Mouse (Mus musculus) thymus, adult 2 months (tissue): ENCODE data around the gene Slc35c1. TPM values are rescaled to one million over a fixed set of nuclear protein-coding genes. Genes with fewer than 3 reads are reported as not detected.

Experiments
- DNase-seq: peaks from one replicate; pipeline ENCODE4 v3.0.0; 2021
- H3K27ac ChIP-seq: fragments of 200-500 bp; 2 replicates; pipeline ENCODE4 v1.5.1; 2012; ENCODE audit warnings: low read length, control low read depth; ENCODE audit not compliant: control insufficient read depth, insufficient read depth
- H3K27me3 ChIP-seq: fragments of 200-500 bp; 2 replicates; pipeline ENCODE4 v1.6.1; 2012; ENCODE audit warnings: mild to moderate bottlenecking, low read length, moderate library complexity, mixed read lengths; ENCODE audit not compliant: control insufficient read depth, insufficient read depth
- H3K36me3 ChIP-seq: fragments of 200-500 bp; 2 replicates; pipeline ENCODE4 v1.6.1; 2012; ENCODE audit warnings: mild to moderate bottlenecking, low read length, moderate library complexity; ENCODE audit not compliant: control insufficient read depth, insufficient read depth
- H3K4me1 ChIP-seq: fragments of 200-500 bp; replicated peaks from 2 replicates; pipeline ENCODE4 v1.6.1; 2012; ENCODE audit warnings: low read length; ENCODE audit not compliant: control insufficient read depth, insufficient read depth
- H3K4me3 ChIP-seq: fragments of 200-500 bp; 2 replicates; pipeline ENCODE4 v1.5.1; 2012; ENCODE audit warnings: mild to moderate bottlenecking, low read length, control low read depth, moderate library complexity; ENCODE audit not compliant: control insufficient read depth, insufficient read depth
- CTCF ChIP-seq: fragments of 200-500 bp; IDR thresholded peaks from 2 replicates; pipeline ENCODE4 v1.5.1; 2012; ENCODE audit warnings: mild to moderate bottlenecking, control low read depth, low read length, moderate library complexity, borderline replicate concordance; ENCODE audit not compliant: control insufficient read depth, poor library complexity, insufficient read depth; ENCODE audit errors: extremely low read depth
- POLR2A ChIP-seq: fragments of 200-500 bp; IDR thresholded peaks from 2 replicates; pipeline ENCODE4 v1.6.1; 2012; ENCODE audit warnings: mild to moderate bottlenecking, low read length, control low read depth, moderate library complexity; ENCODE audit not compliant: control insufficient read depth, poor library complexity, insufficient read depth; ENCODE audit errors: extremely low read depth
- WGBS: fragments of 180-500 bp; shearing (Covaris S2); methylation state at CpG from one replicate; pipeline ENCODE4 v1.1.7; 2018; 5-methylcytosine and 5-hydroxymethylcytosine counted together
- polyA plus RNA-seq: library from polyadenylated mRNA; depleted of rRNA; stranded (reverse); fragments of >200 nt; gene quantifications from 2 replicates; pipeline ENCODE4 v1.2.3, GENCODE M21; 2012

Gene Slc35c1
- polyA plus RNA-seq, 1 experiment: 144 TPM

DNA sequence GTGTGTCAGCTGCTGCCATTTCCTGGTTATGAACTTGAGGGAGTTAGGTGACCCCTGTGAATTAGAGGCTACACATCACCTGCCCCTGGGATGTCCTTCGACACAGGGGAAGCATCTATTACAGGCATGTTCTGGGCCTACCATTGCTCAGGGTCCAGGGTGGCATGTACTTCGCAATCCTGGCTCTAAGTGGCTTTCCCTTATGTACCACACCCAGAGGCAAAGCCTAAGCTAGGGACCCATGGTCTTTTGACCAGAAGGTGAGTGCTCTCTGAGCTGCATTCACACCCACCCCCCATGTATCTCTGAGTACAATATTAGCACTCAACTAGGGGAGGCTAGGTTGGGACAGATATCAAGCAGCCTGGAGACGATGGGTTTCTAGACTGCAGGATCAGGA is 34.6 kb upstream of the Slc35c1 start:
- TF ChIP-seq POLR2A (no peak), CTCF (no peak)
- Histone ChIP-seq H3K36me3 (no peaks in the 10 kb centered on the region), H3K4me3 (no peak overlapping the region), H3K27me3 (no peaks in the 10 kb centered on the region), H3K4me1 (peaks cover 11% of the 10 kb centered on the region), H3K27ac (no peak overlapping the region)
- 93% methylated on average over 3 of the region's 3 CpGs for WGBS
- no peak for DNase-seq

DNA sequence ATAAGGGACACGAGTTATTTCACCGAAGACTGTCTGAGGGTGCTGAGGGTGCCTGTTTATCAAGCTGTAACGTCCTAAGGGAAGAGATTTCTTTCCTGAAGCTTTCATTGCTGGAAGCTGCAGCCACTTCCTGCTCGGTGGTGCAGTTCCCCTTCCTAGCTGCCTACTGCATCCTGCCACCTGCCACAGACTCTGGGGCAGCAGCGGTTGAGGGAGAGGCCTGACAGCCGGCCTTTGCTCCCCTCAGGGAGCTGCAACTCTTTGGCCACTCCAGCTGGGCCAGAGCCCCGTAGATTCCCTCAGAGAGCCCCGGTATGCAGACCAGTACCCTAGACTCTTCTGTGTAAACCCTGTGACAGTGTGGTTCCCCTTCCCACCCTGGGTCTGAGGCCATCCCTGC is 34.1 kb upstream of the Slc35c1 start:
- Histone ChIP-seq H3K36me3 (no peaks in the 10 kb centered on the region), H3K4me3 (no peak overlapping the region), H3K4me1 (peaks cover 11% of the 10 kb centered on the region), H3K27ac (no peak overlapping the region), H3K27me3 (no peaks in the 10 kb centered on the region)
- DNase-seq: no peak
- 16% methylated on average over 8 of the region's 8 CpGs for WGBS
- no peak for TF ChIP-seq POLR2A
- TF ChIP-seq CTCF: no peak

- Histone ChIP-seq H3K27ac (no peak overlapping the region), H3K27me3 (no peaks in the 10 kb centered on the region), H3K4me3 (no peak overlapping the region), H3K36me3 (no peaks in the 10 kb centered on the region), H3K4me1 (peaks cover 11% of the 10 kb centered on the region)
- DNase-seq: no peak
- WGBS: 89% methylated on average over 15 of the region's 15 CpGs
- TF ChIP-seq CTCF (no peak), POLR2A (no peak)
Observed at GRCm38 (mm10) chr2:92493656-92494390, 33.5 kb upstream of the Slc35c1 start.

GRCm38 (mm10) chr2:92491950-92492501 is 31.7 kb upstream of the Slc35c1 start:
- Histone ChIP-seq H3K27me3 (no peaks in the 10 kb centered on the region), H3K36me3 (no peaks in the 10 kb centered on the region), H3K4me3 (no peak overlapping the region), H3K4me1 (peaks cover 11% of the 10 kb centered on the region), H3K27ac (no peak overlapping the region)
- no peak for DNase-seq
- WGBS: 88% methylated on average over 12 of the region's 12 CpGs
- TF ChIP-seq CTCF (no peak), POLR2A (no peak)

- Histone ChIP-seq H3K4me3 (no peak overlapping the region), H3K36me3 (no peaks in the 10 kb centered on the region), H3K27me3 (no peaks in the 10 kb centered on the region), H3K4me1 (peaks cover 14% of the 10 kb centered on the region), H3K27ac (no peak overlapping the region)
- no peak for TF ChIP-seq POLR2A
- TF ChIP-seq CTCF: no peak
- DNase-seq: no peak
- 94% methylated on average over 10 of the region's 10 CpGs for WGBS
Observed at GRCm38 (mm10) chr2:92490541-92490940, 30.2 kb upstream of the Slc35c1 start.

GRCm38 (mm10) chr2:92487791-92488190 is 27.5 kb upstream of the Slc35c1 start:
- no peak for DNase-seq
- WGBS: 89% methylated on average over 8 of the region's 8 CpGs
- Histone ChIP-seq H3K36me3 (no peaks in the 10 kb centered on the region), H3K27me3 (no peaks in the 10 kb centered on the region), H3K27ac (no peak overlapping the region), H3K4me1 (peaks cover 16% of the 10 kb centered on the region), H3K4me3 (no peak overlapping the region)
- TF ChIP-seq POLR2A: no peak
- no peak for TF ChIP-seq CTCF
